Mouse (Mus musculus) adrenal gland, postnatal 0 days (tissue): Measurements from ENCODE around the gene Npr1. TPM values are rescaled to one million over a fixed set of nuclear protein-coding genes. Genes with fewer than 3 reads are reported as not detected.

Experiments
- polyA plus RNA-seq: library from polyadenylated mRNA; unstranded; fragments of >200 nt; fragmentation: Nextera tagmentation; extraction: Ambion mirVana; gene quantifications from 2 replicates; pipeline ENCODE4 v1.2.1, GENCODE M21; 2015

Gene Npr1
- polyA plus RNA-seq = 20.6 and 53.8 TPM in 2 replicates

DNA sequence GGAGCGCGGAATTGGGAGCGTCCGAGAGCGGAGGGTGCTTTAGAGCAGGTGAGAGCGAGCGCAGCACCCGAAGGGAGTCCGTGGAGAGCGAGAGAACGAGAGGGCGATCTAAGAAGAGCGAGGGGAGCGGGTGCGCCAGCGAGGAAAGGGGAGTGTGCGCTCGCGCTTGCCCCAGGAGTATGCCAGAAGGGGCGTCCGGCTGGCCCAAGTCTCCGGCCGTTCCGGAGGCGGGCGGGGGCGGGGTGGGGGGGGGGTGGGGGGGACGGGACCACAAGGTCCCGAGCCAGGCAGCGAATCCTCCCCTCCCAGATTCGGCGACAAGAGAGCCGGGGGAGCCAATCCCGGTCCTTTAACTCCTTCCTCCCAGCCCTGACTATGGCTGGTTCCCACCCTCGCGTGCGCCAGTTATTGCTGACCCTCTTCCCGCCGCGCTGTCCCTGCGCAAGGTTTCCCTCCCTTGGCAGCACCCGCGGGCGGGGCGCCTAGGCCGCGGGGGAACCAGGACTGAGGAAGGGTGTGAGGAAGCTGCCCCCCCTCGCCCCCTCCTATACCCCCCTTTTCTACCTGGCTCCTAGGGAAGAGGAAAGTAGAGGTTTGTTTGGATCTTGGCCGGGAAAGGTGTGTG lies at the start of gene Npr1:
Gene Npr1 (minus strand): TSS at position 181 of the 625 bp plus-strand sequence.

DNA sequence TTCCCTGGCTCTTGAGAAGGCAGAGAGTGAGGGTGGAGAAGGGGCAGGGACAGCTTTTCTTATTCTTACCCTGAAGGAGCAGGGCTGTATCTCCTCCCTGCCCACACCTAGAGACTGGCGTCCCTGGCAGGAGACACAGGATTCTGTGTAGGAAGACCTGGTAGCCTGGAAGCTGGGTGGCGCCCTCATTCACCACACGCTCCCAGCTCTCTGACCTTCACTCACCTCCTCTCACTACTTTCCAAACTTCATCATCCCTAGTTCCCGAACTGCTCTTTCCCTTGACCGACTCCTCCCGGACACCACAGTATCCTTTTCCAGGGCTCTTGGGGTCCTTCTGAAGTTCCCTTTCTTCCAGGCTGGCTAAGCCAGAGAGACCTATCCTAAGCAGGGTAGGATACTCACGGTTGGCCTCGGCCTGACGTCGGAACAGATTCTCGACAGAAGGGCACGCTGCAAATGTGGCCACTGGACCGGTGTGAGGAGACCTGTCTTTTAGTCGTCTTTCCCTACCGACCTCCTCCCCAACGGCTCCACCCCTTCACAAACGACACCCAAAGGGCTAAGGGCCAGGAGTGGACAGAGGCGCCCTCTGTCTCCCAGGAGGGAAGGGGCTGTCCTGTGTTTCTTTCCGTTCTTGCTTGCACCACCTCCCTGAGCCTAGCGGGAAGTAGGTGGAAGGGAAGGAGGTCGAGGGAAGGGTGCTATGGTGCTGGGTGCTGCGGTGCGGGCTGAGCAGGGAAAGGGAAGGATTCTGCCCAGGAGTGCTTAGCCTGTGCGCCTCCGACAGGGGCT lies 48.3 kb upstream of the Npr1 start, which contains the start of the genes S100a1 and S100a13:
Gene S100a1 (minus strand): TSS at position 597 of the 795 bp plus-strand sequence.
Gene S100a13 (plus strand): TSS at position 640 of the 795 bp plus-strand sequence.

DNA sequence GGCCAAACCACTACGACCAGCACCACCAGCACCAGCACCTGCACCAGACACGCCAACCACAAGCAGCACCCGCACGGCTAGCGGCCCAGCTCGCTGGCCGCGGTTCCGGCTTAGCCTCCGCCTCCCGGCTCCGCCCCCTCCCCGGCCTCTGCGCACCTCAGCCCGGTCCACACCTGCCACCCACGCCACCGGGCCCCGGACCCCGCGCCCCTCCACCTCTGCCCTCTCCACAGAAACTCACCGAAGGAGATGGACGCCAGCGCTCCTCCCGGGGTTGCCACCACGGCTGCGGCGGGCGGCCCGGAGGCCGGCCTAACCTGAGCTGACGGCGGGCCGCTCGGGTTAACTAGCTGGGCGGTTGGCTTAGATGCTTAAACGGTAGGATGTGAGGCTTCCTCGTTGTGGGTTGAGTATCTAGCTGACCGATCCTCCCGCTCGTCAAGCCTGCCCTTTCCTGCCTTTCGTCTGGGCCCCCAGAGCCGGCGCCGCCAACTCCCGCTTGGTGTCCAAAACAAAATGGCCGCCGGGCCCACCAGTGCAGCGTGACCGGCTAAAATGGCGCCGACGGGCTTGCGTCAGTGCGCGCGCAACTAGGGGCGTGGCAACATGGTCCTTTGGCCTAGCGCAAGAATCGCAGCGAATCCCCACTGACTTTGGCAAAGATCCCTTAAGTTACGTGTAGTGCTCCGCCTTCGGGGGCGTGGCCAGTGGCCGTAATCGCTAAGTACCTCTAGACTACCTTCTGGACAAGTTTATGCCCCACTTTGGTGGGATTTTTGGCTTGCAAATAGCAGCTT lies 43.5 kb upstream of the Npr1 start, which contains the start of gene Chtop:
Gene Chtop (minus strand): TSS at position 549 of the 797 bp plus-strand sequence.

DNA sequence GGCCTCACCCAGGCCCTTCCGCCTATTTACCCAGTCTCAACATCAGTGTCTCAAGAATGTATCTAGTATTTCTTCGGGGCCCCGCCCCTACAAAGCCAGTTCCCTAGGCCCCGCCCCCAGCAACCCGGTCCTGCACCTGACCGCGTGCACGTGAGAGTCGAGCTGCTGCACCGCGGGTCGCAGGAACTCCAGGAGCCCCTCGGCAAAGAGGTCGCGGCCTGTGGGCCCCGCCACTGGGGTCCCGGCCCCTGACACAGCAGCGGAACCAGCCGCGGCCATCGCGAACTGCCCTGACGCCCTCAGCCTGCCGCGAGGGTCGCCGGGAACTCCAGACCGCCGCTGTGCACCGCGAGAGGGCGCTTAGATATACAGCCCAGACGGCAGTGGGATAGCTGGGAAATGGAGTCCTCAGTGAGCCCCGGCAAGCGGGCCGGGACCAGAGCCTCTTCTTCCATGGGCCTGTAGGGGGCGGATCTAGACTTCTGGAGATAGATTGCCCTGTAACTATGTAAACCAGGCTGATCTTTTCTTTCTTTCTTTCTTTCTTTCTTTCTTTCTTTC lies 25.1 kb upstream of the Npr1 start, which contains the start of gene Snapin:
Gene Snapin (minus strand): TSS at position 338 of the 561 bp plus-strand sequence.

DNA sequence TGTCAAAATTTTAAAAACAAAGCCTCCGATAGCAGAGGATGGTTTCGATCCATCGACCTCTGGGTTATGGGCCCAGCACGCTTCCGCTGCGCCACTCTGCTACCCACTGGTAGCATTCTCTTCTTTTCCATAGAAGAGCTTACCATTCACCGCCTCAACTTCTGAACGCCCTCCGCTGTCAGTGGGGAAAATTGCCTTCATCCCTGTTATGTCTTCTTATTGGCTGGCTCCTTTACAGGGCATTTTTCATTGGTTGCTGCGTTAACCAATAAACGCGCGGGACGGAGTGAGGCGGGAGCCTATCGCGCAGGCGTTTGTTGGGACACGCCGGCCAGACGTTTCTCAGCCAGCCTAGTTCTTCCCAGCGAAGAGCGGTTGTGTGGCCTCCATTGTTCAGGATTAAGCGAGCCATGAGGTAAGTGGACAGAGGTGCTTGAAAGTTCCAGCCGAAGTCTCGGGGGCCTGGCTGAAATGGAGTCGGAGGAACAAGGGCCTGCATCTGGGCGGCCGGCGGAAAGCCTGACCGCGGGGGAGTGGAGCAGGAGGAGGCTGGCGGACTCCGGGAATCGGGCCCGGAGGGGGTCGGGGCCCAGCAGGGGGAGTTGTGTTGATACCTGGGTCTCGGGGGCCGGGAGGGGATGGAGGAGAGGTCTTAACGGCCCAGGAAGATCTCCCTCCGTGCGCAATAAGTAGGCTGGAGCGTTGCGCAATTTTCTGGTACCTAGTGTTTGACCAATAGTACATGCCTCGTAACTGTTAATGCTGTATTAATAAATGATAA lies 10.4 kb upstream of the Npr1 start, which contains the start of gene Ilf2:
Gene Ilf2 (plus strand): TSS at position 296 of the 781 bp plus-strand sequence.

DNA sequence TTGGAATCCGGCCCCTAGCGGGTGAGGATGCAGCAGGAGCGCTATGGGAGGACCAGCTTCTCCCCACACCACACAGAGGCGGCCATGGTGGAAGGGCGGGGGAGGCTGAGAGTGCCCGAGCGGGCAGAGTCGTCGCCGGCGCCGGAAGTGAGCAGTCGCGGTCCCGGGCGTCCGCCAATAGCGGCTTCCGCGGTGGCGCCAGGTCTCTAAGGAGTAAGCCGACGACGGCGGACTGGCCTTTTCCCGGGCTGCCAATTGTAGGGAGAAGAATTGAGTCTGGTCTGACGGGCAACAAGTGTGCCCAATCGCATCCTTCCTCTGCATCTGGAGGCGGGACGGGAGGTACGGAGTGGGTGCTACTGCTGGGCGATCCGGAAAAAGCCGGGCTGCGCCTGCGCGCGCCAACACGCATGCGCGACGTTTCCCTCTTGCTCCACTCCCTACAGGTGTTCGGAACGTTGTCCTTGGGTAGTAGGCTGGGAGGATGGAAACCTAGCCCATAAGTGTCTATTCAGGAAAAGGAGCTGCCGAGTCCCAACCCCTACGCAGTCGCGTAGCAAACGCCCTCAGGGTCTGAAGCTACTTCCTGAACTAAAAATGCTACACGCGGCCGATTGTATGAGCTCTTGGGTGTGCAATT lies 32.2 kb downstream of the Npr1 start, which contains the start of gene Ints3:
Gene Ints3 (minus strand): TSS at position 242 of the 640 bp plus-strand sequence.

Other genes starting within 250 kb of the Npr1 start
- 178 and 208 TPM in 2 replicates for gene Jtb, start 234.3 kb downstream of the Npr1 start, polyA plus RNA-seq
- 2.3 and 2.5 TPM in 2 replicates for gene Creb3l4, start 222.4 kb downstream of the Npr1 start, polyA plus RNA-seq
- gene Slc39a1, start 217.7 kb downstream of the Npr1 start, polyA plus RNA-seq = 107 and 126 TPM in 2 replicates
- 16.6 and 20.6 TPM in 2 replicates for gene Crtc2, start 211.7 kb downstream of the Npr1 start, polyA plus RNA-seq
- gene Dennd4b, start 200.7 kb downstream of the Npr1 start, polyA plus RNA-seq = 2.0 and 2.4 TPM in 2 replicates
- 6.1 and 9.7 TPM in 2 replicates for gene Gatad2b, start 172.7 kb downstream of the Npr1 start, polyA plus RNA-seq
- 43.2 and 97.6 TPM in 2 replicates for gene Slc27a3, start 75.9 kb downstream of the Npr1 start, polyA plus RNA-seq
- gene Ints3, start 32.2 kb downstream of the Npr1 start, polyA plus RNA-seq = 15.3 and 25.4 TPM in 2 replicates
- 77.1 and 81.3 TPM in 2 replicates for gene Ilf2, start 10.3 kb upstream of the Npr1 start, polyA plus RNA-seq
- gene Snapin, start 25.2 kb upstream of the Npr1 start, polyA plus RNA-seq = 90.4 and 135 TPM in 2 replicates
- gene Chtop, start 43.6 kb upstream of the Npr1 start, polyA plus RNA-seq = 74.9 and 87.8 TPM in 2 replicates
- gene S100a1, start 48.5 kb upstream of the Npr1 start, polyA plus RNA-seq = 127 and 178 TPM in 2 replicates
- 73.1 and 107 TPM in 2 replicates for gene S100a13, start 48.6 kb upstream of the Npr1 start, polyA plus RNA-seq
- 0.50 and 0.77 TPM in 2 replicates for gene S100a14, start 61.0 kb upstream of the Npr1 start, polyA plus RNA-seq
- gene S100a16, start 71.4 kb upstream of the Npr1 start, polyA plus RNA-seq = 126 and 159 TPM in 2 replicates
- 0.11 and 0.14 TPM in 2 replicates for gene S100a3, start 94.7 kb upstream of the Npr1 start, polyA plus RNA-seq
- gene S100a2, start 124.4 kb upstream of the Npr1 start, polyA plus RNA-seq = not detected in 2 replicates
- not detected in 2 replicates for gene Gm42674, start 136.0 kb upstream of the Npr1 start, polyA plus RNA-seq
- 18.8 and 23.1 TPM in 2 replicates for gene S100a4, start 137.9 kb upstream of the Npr1 start, polyA plus RNA-seq
- gene S100a5, start 142.7 kb upstream of the Npr1 start, polyA plus RNA-seq = not detected in 2 replicates
- 423 and 740 TPM in 2 replicates for gene S100a6, start 147.0 kb upstream of the Npr1 start, polyA plus RNA-seq
- 0.10 and 0.22 TPM in 2 replicates for gene S100a7a, start 188.2 kb upstream of the Npr1 start, polyA plus RNA-seq
- gene S100a8, start 203.1 kb upstream of the Npr1 start, polyA plus RNA-seq = 251 and 562 TPM in 2 replicates
- 163 and 345 TPM in 2 replicates for gene S100a9, start 229.9 kb upstream of the Npr1 start, polyA plus RNA-seq